Mouse (Mus musculus): ENCODE results near the gene Akt3. TPM values are rescaled to one million over a fixed set of nuclear protein-coding genes. Genes with fewer than 3 reads are reported as not detected.

The Akt3 gene
- polyA plus RNA-seq, 2 experiments, result 7.2 to 14.5 TPM

- Histone ChIP-seq H3K4me3 (replicated peaks; ENCODE audit: low read length) (no peak overlapping the region), H3K9ac (ENCODE audit: low read depth, low read length, severe bottlenecking) (no peak overlapping the region), H3K27ac (replicated peaks; ENCODE audit: low read depth, low read length) (no peak overlapping the region), H3K4me2 (replicated peaks; ENCODE audit: low read depth, low read length, severe bottlenecking) (no peak overlapping the region), H3K9me3 (ENCODE audit: control insufficient read depth, low read length) (no peaks in the 10 kb centered on the region), H3K27me3 (ENCODE audit: control insufficient read depth, insufficient read depth, low read length) (no peaks in the 10 kb centered on the region), H3K4me1 (ENCODE audit: control insufficient read depth, insufficient read depth, low read length) (no peaks in the 10 kb centered on the region), H3K36me3 (ENCODE audit: control insufficient read depth, insufficient read depth, low read length) (no peaks in the 10 kb centered on the region)
- no peak for DNase-seq (ENCODE audit: low spot score)
- no peak for TF ChIP-seq POLR2A (IDR thresholded peaks at IDR 0.05; ENCODE audit: borderline replicate concordance, extremely low read depth, insufficient read depth, insufficient read length)
- no peak for ATAC-seq (ENCODE audit: low FRiP score, low read depth)
- WGBS, result 43% methylated on average over 2 of the region's 2 CpGs
Measured at GRCm38 (mm10) chr1:177165789-177166188, 92.2 kb downstream of the Akt3 start.

- no peaks in the 10 kb centered on the region for H3K36me3 ChIP-seq (ENCODE audit: control insufficient read depth, insufficient read depth, low read length)
- ATAC-seq (ENCODE audit: low FRiP score, low read depth), result no peak
- no peak overlapping the region for H3K4me3 ChIP-seq (replicated peaks; ENCODE audit: low read length)
- H3K4me2 ChIP-seq (replicated peaks; ENCODE audit: low read depth, low read length, severe bottlenecking), result no peak overlapping the region
- H3K9ac ChIP-seq (ENCODE audit: low read depth, low read length, severe bottlenecking), result no peak overlapping the region
- H3K9me3 ChIP-seq (ENCODE audit: control insufficient read depth, low read length), result no peaks in the 10 kb centered on the region
- no peaks in the 10 kb centered on the region for H3K27me3 ChIP-seq (ENCODE audit: control insufficient read depth, insufficient read depth, low read length)
- no peak overlapping the region for H3K27ac ChIP-seq (replicated peaks; ENCODE audit: low read depth, low read length)
- no peak for DNase-seq (ENCODE audit: low spot score)
- no peak for TF ChIP-seq POLR2A (IDR thresholded peaks at IDR 0.05; ENCODE audit: borderline replicate concordance, extremely low read depth, insufficient read depth, insufficient read length)
- no peaks in the 10 kb centered on the region for H3K4me1 ChIP-seq (ENCODE audit: control insufficient read depth, insufficient read depth, low read length)
- WGBS, result 84% methylated on average over 2 of the region's 2 CpGs
Measured at GRCm38 (mm10) chr1:177165336-177165735, 92.7 kb downstream of the Akt3 start.

DNA sequence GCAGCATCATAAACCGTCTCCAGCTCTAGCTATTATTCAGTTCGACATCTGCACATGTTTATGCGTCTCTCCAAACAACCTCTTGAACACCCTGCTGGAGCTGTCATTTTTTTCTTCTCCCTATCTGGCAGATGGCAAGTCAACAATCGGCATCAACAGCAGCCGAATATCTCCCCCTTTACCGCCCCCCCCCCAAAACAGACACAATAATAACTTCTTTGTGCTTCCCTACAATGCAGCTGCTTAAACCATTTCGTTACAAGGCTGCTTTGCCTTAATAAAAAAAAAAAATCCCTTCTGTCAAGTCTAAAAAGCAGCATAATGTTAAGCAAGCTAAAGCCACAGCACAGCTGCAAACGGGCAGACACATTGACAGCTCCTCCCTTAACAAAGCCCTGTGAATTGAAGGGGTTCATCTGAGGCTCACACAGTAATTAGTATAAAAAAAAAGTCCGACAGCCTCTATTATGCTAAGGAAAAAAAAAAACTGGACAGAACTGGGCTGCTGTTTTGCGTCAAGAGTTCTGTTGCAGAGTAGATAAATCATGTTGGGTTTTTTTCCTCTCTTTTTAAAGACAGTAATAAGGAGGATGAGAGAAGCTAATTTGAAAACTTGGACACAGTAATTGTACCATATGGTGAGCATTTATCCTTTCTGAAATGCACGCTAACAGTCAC is 107.5 kb downstream of the Akt3 start:
- peak; percentile 71 for ATAC-seq (ENCODE audit: low FRiP score, low read depth)
- Histone ChIP-seq H3K4me1 (ENCODE audit: control insufficient read depth, insufficient read depth, low read length) (peaks cover 9% of the 10 kb centered on the region), H3K9me3 (ENCODE audit: control insufficient read depth, low read length) (no peaks in the 10 kb centered on the region), H3K27me3 (ENCODE audit: control insufficient read depth, insufficient read depth, low read length) (no peaks in the 10 kb centered on the region), H3K4me3 (replicated peaks; ENCODE audit: low read length) (no peak overlapping the region), H3K27ac (replicated peaks; ENCODE audit: low read depth, low read length) (no peak overlapping the region), H3K36me3 (ENCODE audit: control insufficient read depth, insufficient read depth, low read length) (no peaks in the 10 kb centered on the region), H3K9ac (ENCODE audit: low read depth, low read length, severe bottlenecking) (no peak overlapping the region), H3K4me2 (replicated peaks; ENCODE audit: low read depth, low read length, severe bottlenecking) (no peak overlapping the region; the same call in 1 of the 2 replicates)
- TF ChIP-seq POLR2A (IDR thresholded peaks at IDR 0.05; ENCODE audit: borderline replicate concordance, extremely low read depth, insufficient read depth, insufficient read length), result no peak
- peak; percentile 33 for DNase-seq (ENCODE audit: low spot score)
- WGBS, result 15% methylated on average over 11 of the region's 11 CpGs

DNA sequence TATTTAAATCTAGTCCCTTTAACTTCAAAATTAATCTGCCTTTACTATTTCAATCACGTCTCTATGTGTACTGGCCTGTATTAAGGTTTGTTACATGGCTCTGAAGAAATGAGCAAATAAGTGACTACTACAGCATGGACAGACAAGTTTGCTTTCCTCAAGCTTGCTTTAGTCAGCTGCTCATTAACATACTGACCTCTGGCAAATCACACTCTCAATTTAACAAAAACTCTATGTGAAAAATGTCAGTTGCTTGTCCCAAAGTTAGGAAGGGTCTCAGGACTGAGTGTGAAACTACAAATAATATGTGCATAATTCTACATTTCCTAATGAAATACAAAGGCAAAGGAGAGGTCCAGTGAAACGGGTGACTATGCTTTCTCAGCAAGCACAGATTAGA is 109.3 kb downstream of the Akt3 start:
- Histone ChIP-seq H3K4me2 (replicated peaks; ENCODE audit: low read depth, low read length, severe bottlenecking) (no peak overlapping the region), H3K4me1 (ENCODE audit: control insufficient read depth, insufficient read depth, low read length) (peaks cover 9% of the 10 kb centered on the region), H3K9me3 (ENCODE audit: control insufficient read depth, low read length) (no peaks in the 10 kb centered on the region), H3K9ac (ENCODE audit: low read depth, low read length, severe bottlenecking) (no peak overlapping the region), H3K36me3 (ENCODE audit: control insufficient read depth, insufficient read depth, low read length) (no peaks in the 10 kb centered on the region), H3K4me3 (replicated peaks; ENCODE audit: low read length) (no peak overlapping the region), H3K27ac (replicated peaks; ENCODE audit: low read depth, low read length) (no peak overlapping the region), H3K27me3 (ENCODE audit: control insufficient read depth, insufficient read depth, low read length) (no peaks in the 10 kb centered on the region)
- no peak for TF ChIP-seq POLR2A (IDR thresholded peaks at IDR 0.05; ENCODE audit: borderline replicate concordance, extremely low read depth, insufficient read depth, insufficient read length)
- WGBS, result 48% methylated on average over 2 of the region's 2 CpGs
- ATAC-seq (ENCODE audit: low FRiP score, low read depth) (no peak), DNase-seq (ENCODE audit: low spot score) (no peak)

- no peak for TF ChIP-seq POLR2A (IDR thresholded peaks at IDR 0.05; ENCODE audit: borderline replicate concordance, extremely low read depth, insufficient read depth, insufficient read length)
- Histone ChIP-seq H3K4me1 (ENCODE audit: control insufficient read depth, insufficient read depth, low read length) (no peaks in the 10 kb centered on the region), H3K4me3 (replicated peaks; ENCODE audit: low read length) (no peak overlapping the region), H3K36me3 (ENCODE audit: control insufficient read depth, insufficient read depth, low read length) (no peaks in the 10 kb centered on the region), H3K4me2 (replicated peaks; ENCODE audit: low read depth, low read length, severe bottlenecking) (no peak overlapping the region), H3K27ac (replicated peaks; ENCODE audit: low read depth, low read length) (no peak overlapping the region), H3K27me3 (ENCODE audit: control insufficient read depth, insufficient read depth, low read length) (no peaks in the 10 kb centered on the region), H3K9me3 (ENCODE audit: control insufficient read depth, low read length) (no peaks in the 10 kb centered on the region), H3K9ac (ENCODE audit: low read depth, low read length, severe bottlenecking) (no peak overlapping the region)
- no peak for DNase-seq (ENCODE audit: low spot score)
- ATAC-seq (ENCODE audit: low FRiP score, low read depth), result no peak
- WGBS, result 87% methylated on average over 2 of the region's 2 CpGs
Measured at GRCm38 (mm10) chr1:177141468-177141867, 116.5 kb downstream of the Akt3 start.
